Mouse (Mus musculus): Measurements from ENCODE around the gene Gpsm3.

Gene Gpsm3

GRCm38 (mm10) chr17:34583397-34583796, 6.2 kb upstream of the Gpsm3 start:
- no peak for DNase-seq (ENCODE audit: low spot score)

GRCm38 (mm10) chr17:34583819-34584218, 5.8 kb upstream of the Gpsm3 start:
- DNase-seq (ENCODE audit: low spot score), result no peak

DNA sequence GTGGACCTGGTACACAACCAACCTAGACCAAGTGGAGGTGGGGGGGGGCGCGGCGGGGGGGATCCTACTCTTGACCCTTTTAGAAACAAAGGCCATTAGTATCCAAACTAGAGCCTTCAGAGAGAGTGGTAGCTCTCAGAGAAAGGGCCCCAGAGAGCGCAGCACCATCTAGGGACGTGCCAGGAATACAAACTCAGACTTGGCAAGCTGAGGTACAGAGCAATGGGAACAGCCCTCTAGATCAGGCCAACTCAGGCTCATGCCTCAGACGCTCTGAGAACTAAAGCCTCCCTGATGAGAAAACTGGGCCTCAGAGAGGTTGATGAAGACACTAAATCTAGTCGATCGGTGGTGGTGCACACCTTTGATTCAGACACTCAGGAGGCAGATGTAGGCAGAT, 4.5 kb upstream of the Gpsm3 start:
- no peak for DNase-seq (ENCODE audit: low spot score)

- no peak for DNase-seq (ENCODE audit: low spot score)
Observed at GRCm38 (mm10) chr17:34585877-34586771, 3.5 kb upstream of the Gpsm3 start.

- peak; percentile 62 for DNase-seq (ENCODE audit: low spot score)
Observed at GRCm38 (mm10) chr17:34586796-34587422, 2.7 kb upstream of the Gpsm3 start.

DNA sequence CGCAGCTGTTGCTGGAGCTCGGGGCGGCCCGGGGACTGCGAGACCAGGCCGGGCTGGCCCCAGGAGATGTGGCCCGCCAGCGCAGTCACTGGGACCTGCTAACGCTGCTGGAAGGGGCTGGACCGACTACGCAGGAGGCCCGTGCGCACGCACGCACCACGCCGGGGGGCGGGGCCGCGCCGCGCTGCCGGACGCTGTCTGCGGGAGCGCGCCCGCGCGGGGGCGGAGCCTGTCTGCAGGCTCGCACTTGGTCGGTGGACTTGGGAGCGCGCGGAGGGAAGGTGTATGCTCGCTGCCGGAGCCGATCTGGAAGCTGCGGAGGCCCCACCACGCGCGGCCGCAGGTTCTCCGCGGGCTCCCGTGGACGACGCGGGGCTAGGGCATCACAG, 2.2 kb upstream of the Gpsm3 start:
- DNase-seq (ENCODE audit: low spot score), result peak; percentile 95

GRCm38 (mm10) chr17:34587814-34588213, 1.8 kb upstream of the Gpsm3 start:
- DNase-seq (ENCODE audit: low spot score), result no peak

- no peak for DNase-seq (ENCODE audit: low spot score)
Observed at GRCm38 (mm10) chr17:34588767-34589166, 839 bp upstream of the Gpsm3 start.

GRCm38 (mm10) chr17:34589206-34589605, 400 bp upstream of the Gpsm3 start:
- no peak for DNase-seq (ENCODE audit: low spot score)

DNA sequence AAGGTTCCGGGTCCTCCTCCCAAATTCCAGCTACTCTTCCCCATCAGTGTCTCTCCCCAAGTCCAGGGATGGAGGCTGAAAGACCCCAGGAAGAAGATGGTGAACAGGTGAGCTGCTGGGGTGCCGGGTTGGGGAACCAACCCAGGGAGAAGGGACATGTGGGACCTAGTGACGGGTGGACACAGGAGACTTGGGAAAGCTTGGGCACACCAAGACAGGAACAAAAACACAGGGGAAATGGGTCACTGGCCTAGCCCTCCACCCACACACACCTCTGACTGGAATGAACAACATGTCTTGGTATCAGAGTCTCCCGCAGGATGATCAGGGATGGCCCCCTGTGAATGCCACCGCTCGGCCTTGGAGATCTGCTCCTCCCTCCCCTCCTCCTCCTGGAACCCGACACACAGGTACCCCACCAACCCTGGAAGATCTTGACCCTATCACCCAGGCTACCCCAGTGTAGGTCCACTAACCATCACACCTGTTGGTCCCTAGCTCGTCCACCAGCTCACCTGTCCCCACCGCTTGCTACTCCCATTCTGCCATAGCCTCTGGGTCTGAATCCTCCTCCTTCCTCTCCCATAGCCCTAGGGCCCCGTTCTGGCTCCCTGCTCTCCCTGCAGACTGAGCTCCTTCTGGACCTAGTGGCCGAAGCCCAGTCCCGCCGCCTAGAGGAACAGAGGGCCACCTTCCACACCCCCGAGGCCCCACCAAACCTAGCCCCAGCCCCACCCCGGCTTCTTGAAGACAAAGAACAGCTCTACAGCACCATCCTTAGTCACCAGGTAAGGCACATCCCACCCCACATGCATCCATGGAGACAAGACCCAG, 765 bp downstream of the Gpsm3 start:
- no peak for DNase-seq (ENCODE audit: low spot score)

GRCm38 (mm10) chr17:34591029-34591993, 1.7 kb downstream of the Gpsm3 start, which contains the start of gene Pbx2:
Gene Pbx2 (plus strand): TSS chr17:34591266.
- DNase-seq (ENCODE audit: low spot score), result no peak

DNA sequence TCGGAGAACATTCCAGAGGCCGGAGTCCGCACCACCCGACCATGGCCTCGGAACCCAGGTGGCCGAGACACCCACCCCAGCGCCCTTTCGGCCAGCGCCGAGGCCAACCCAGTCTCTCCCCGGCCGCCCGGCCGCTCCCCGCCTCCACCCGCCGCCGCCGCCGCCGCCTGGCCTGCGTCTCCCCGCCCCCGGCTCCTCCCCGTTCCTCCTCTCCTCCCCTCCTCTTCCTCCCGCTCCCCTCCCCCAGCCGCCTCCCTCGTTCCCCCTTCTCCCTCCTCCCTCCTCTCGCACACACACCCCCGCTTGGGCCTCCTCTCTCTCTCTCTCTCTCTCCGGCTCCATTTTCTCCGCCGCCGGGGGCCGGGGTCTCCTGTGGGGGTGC, 2.4 kb downstream of the Gpsm3 start:
- DNase-seq (ENCODE audit: low spot score), result peak; percentile 82

DNA sequence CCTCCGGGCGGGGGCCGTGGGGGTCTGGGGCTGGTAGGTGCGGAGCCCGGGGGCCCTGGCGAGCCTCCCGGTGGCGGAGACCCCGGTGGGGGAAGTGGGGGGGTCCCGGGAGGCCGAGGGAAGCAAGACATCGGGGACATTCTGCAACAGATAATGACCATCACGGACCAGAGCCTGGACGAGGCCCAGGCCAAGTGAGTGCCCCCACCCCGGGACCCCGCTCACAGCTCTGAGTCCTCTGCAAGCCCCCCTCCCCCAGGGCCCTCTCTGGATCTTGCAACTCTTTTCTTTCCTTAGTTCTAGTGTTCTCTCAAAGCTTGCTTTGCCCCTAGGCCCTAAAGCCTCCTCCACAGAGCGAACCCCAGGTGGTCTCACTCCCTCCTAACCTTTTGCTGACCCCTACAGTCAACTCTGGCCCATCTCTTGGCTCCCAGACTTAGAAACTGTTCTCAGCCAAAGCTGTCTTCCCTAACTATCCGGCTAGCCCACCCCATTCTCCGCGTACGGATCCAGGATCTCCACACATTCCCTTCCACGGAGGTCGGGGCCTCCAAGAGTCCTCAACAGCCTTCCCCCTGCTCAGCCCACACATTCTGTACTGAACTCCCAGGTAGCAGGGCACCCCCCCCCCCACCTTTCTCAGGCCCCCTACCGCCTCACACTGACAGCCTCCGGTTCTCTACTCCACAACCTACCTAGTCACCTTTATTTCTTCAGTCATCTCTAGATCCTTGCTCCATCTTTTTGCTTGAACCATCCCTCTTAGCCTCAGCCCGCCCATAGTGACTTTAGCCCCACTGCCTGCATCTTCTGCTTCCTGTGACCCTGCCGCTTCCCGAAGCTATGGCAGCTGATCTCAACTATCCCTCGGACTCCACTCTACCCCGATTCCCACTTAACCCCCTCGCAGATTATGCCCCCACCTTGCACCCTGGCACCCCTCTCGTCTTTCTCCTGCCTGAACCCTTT, 3.3 kb downstream of the Gpsm3 start:
- DNase-seq (ENCODE audit: low spot score), result no peak

- no peak for DNase-seq (ENCODE audit: low spot score)
Observed at GRCm38 (mm10) chr17:34593752-34594525, 4.3 kb downstream of the Gpsm3 start.

- DNase-seq (ENCODE audit: low spot score), result no peak
Observed at GRCm38 (mm10) chr17:34596098-34596497, 6.5 kb downstream of the Gpsm3 start.

GRCm38 (mm10) chr17:34597566-34598095, 8.0 kb downstream of the Gpsm3 start, which contains the start of gene Ager:
Gene Ager (plus strand): TSS chr17:34597862.
- DNase-seq (ENCODE audit: low spot score), result no peak

DNA sequence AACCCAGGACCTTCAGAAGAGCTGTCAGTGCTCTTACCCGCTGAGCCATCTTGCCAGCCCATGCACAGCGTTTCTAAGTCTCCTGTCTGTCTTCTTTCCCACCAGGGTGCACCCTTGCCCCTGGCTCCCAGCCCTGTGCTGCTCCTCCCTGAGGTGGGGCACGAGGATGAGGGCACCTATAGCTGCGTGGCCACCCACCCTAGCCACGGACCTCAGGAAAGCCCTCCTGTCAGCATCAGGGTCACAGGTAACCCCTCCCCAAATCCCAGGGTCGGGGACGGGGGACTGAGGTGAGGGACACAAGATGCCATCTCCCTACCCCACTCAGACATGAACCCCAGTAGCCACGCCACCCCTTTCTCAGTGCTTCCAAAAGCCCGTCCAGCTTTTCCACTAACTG, 10.3 kb downstream of the Gpsm3 start:
- DNase-seq (ENCODE audit: low spot score), result no peak

DNA sequence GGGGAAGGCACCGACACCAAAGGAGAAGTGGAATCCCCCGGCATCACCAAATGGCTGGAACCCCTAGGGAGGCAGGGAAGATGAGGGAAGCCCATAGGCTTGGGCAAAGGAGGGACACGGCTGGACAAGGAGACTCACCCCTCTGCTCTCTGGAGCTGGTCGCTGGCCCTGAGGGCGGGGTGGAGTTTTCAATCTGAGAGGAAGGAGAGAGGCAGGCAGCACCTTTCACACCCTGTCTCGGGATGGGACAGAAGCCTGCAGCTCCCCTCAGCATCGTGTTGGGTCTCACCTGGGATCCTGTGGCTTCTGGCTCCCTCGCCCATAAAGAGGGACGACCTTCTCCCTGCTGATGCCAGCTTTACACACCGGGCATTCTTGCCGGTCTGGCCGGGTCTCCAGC, 12.2 kb downstream of the Gpsm3 start:
- DNase-seq (ENCODE audit: low spot score), result no peak
